Mouse (Mus musculus): Measurements from ENCODE around the gene Ms4a3.

- TF ChIP-seq POLR2A (IDR thresholded peaks at IDR 0.05; ENCODE audit: extremely low read depth, insufficient read depth, low read length) (no peak), CTCF (IDR thresholded peaks at IDR 0.05; ENCODE audit: extremely low read depth, insufficient read depth, low read length) (no peak)
These were observed 8.9 kb upstream of the Ms4a3 start for GRCm38 (mm10) chr19:11649564-11649963.
